Mouse (Mus musculus): Measurements from ENCODE around the gene Ccer2.

- peak; percentile 95 for TF ChIP-seq POLR2A (IDR thresholded peaks at IDR 0.05; ENCODE audit: insufficient read depth, low read length)
- TF ChIP-seq CTCF (IDR thresholded peaks at IDR 0.05; ENCODE audit: low read depth, low read length) = peak; percentile 81
Observed at GRCm38 (mm10) chr7:28741709-28742438, 14.1 kb upstream of the Ccer2 start, which contains the start of the genes Mrps12 and Sars2.
